Mouse (Mus musculus) limb, embryonic 10.5 days (tissue): ENCODE measurements around the gene Bdkrb1. TPM values are rescaled to one million over a fixed set of nuclear protein-coding genes. Genes with fewer than 3 reads are reported as not detected.

Experiments used
- DNase-seq: peaks from one replicate; pipeline ENCODE4 v3.0.0-alpha.2; 2017; ENCODE audit warnings: low spot score
- H3K27ac ChIP-seq: fragments of 300-500 bp; sonication (generic); 2 replicates; pipeline ENCODE4 v1.5.1; 2016; ENCODE audit warnings: mild to moderate bottlenecking
- H3K27me3 ChIP-seq: fragments of 300-500 bp; sonication (generic); 2 replicates; pipeline ENCODE4 v1.6.1; 2016; ENCODE audit warnings: low read depth, mild to moderate bottlenecking; ENCODE audit not compliant: poor library complexity, severe bottlenecking
- H3K36me3 ChIP-seq: fragments of 300-500 bp; sonication (generic); 2 replicates; pipeline ENCODE4 v1.6.1; 2016; ENCODE audit warnings: mild to moderate bottlenecking, moderate library complexity
- H3K4me1 ChIP-seq: fragments of 300-500 bp; sonication (generic); 2 replicates; pipeline ENCODE4 v1.6.1; 2016
- H3K4me3 ChIP-seq: fragments of 300-500 bp; sonication (generic); 2 replicates; pipeline ENCODE4 v1.5.1; 2016; ENCODE audit warnings: mild to moderate bottlenecking, moderate library complexity
- H3K9me3 ChIP-seq: fragments of 300-500 bp; sonication (generic); replicated peaks from 2 replicates; pipeline ENCODE4 v1.6.1; 2016; ENCODE audit warnings: mild to moderate bottlenecking
- WGBS: fragments of 180-500 bp; shearing (Covaris S2); methylation state at CpG from one replicate; pipeline ENCODE4 v1.1.7; 2016; 5-methylcytosine and 5-hydroxymethylcytosine counted together
- polyA plus RNA-seq: library from polyadenylated mRNA; unstranded; fragments of >200 nt; fragmentation: Nextera tagmentation; extraction: Ambion mirVana; gene quantifications from 2 replicates; pipeline ENCODE4 v1.2.1, GENCODE M21; 2016

The Bdkrb1 gene
- not detected in 2 replicates for polyA plus RNA-seq

- no peak for DNase-seq
- Histone ChIP-seq H3K36me3 (no peaks in the 10 kb centered on the region), H3K4me1 (peaks cover 50% of the 10 kb centered on the region), H3K27ac (no peak within 1 kb of the TSS), H3K9me3 (no peaks in the 10 kb centered on the region), H3K27me3 (no peaks in the 10 kb centered on the region), H3K4me3 (no peak within 1 kb of the TSS)
- 91% methylated on average over 11 of the region's 11 CpGs for WGBS
Measured at GRCm38 (mm10) chr12:105602581-105603210, at the start of gene Bdkrb1. Gene Bdkrb1 (plus strand): TSS chr12:105603085.

- H3K4me3 ChIP-seq: no peak overlapping the region
- no peaks in the 10 kb centered on the region for H3K9me3 ChIP-seq
- H3K27me3 ChIP-seq: peaks cover 11% of the 10 kb centered on the region; the same call in 1 of the 2 replicates
- H3K27ac ChIP-seq: no peak overlapping the region
- H3K4me1 ChIP-seq: peaks cover 13% of the 10 kb centered on the region; the same call in 1 of the 2 replicates
- no peak for DNase-seq
- no peaks in the 10 kb centered on the region for H3K36me3 ChIP-seq
- WGBS: 81% methylated on average over 8 of the region's 8 CpGs
Measured at GRCm38 (mm10) chr12:105554151-105554772, 48.6 kb upstream of the Bdkrb1 start.

- Histone ChIP-seq H3K27me3 (peaks cover 9% of the 10 kb centered on the region), H3K9me3 (no peaks in the 10 kb centered on the region), H3K27ac (no peak overlapping the region), H3K36me3 (no peaks in the 10 kb centered on the region), H3K4me3 (no peak overlapping the region), H3K4me1 (peaks cover 13% of the 10 kb centered on the region; the same call in 1 of the 2 replicates)
- no peak for DNase-seq
- WGBS: 56% methylated on average over 5 of the region's 5 CpGs
Measured at GRCm38 (mm10) chr12:105555172-105555571, 47.7 kb upstream of the Bdkrb1 start.

- 79% methylated on average over 7 of the region's 7 CpGs for WGBS
- H3K9me3 ChIP-seq: no peaks in the 10 kb centered on the region
- H3K4me3 ChIP-seq: no peak overlapping the region
- no peak overlapping the region for H3K27ac ChIP-seq
- peaks cover 21% of the 10 kb centered on the region for H3K4me1 ChIP-seq
- H3K27me3 ChIP-seq: peaks cover 27% of the 10 kb centered on the region
- no peaks in the 10 kb centered on the region for H3K36me3 ChIP-seq
- DNase-seq: no peak
Measured at GRCm38 (mm10) chr12:105557250-105557925, 45.5 kb upstream of the Bdkrb1 start.

GRCm38 (mm10) chr12:105561007-105561534 is 41.8 kb upstream of the Bdkrb1 start:
- Histone ChIP-seq H3K4me1 (peaks cover 27% of the 10 kb centered on the region), H3K27ac (no peak overlapping the region), H3K27me3 (peaks cover 63% of the 10 kb centered on the region), H3K4me3 (no peak overlapping the region), H3K9me3 (no peaks in the 10 kb centered on the region), H3K36me3 (no peaks in the 10 kb centered on the region)
- DNase-seq: no peak
- WGBS: 64% methylated on average over 8 of the region's 8 CpGs

GRCm38 (mm10) chr12:105562056-105562820 is 40.6 kb upstream of the Bdkrb1 start:
- no peak for DNase-seq
- Histone ChIP-seq H3K36me3 (no peaks in the 10 kb centered on the region), H3K27me3 (peaks cover 64% of the 10 kb centered on the region), H3K27ac (no peak overlapping the region), H3K4me1 (peaks cover 27% of the 10 kb centered on the region), H3K9me3 (no peaks in the 10 kb centered on the region), H3K4me3 (peak overlapping the region; percentile 52)
- 31% methylated on average over 8 of the region's 8 CpGs for WGBS

- peaks cover 64% of the 10 kb centered on the region for H3K27me3 ChIP-seq
- WGBS: 4% methylated on average over 25 of the region's 25 CpGs
Measured at GRCm38 (mm10) chr12:105562936-105563680, 39.8 kb upstream of the Bdkrb1 start, which contains the start of gene Bdkrb2. Gene Bdkrb2 (plus strand): TSS chr12:105563226.

GRCm38 (mm10) chr12:105563726-105564275 is 39.1 kb upstream of the Bdkrb1 start:
- Histone ChIP-seq H3K9me3 (no peaks in the 10 kb centered on the region), H3K4me1 (peaks cover 27% of the 10 kb centered on the region), H3K4me3 (peak overlapping the region; percentile 52), H3K36me3 (no peaks in the 10 kb centered on the region), H3K27me3 (peaks cover 64% of the 10 kb centered on the region), H3K27ac (peak overlapping the region; percentile 61)
- no peak for DNase-seq
- WGBS: 10% methylated on average over 25 of the region's 25 CpGs

More at GRCm38 (mm10) chr12:105562936-105563680, 39.8 kb upstream of the Bdkrb1 start, which contains the start of gene Bdkrb2:
- Histone ChIP-seq H3K4me3 (peak within 1 kb of the TSS; percentile 52), H3K4me1 (peaks cover 27% of the 10 kb centered on the region), H3K27ac (peak within 1 kb of the TSS; percentile 61), H3K9me3 (no peaks in the 10 kb centered on the region), H3K36me3 (no peaks in the 10 kb centered on the region)
- peak; percentile 64 for DNase-seq

GRCm38 (mm10) chr12:105565221-105565620 is 37.7 kb upstream of the Bdkrb1 start:
- Histone ChIP-seq H3K27ac (no peak overlapping the region), H3K36me3 (no peaks in the 10 kb centered on the region), H3K4me1 (peaks cover 27% of the 10 kb centered on the region), H3K9me3 (no peaks in the 10 kb centered on the region), H3K27me3 (peaks cover 58% of the 10 kb centered on the region), H3K4me3 (no peak overlapping the region)
- no peak for DNase-seq
- WGBS: 81% methylated on average over 5 of the region's 5 CpGs

GRCm38 (mm10) chr12:105571867-105572266 is 31.0 kb upstream of the Bdkrb1 start:
- no peaks in the 10 kb centered on the region for H3K4me1 ChIP-seq
- H3K4me3 ChIP-seq: no peak overlapping the region
- no peaks in the 10 kb centered on the region for H3K36me3 ChIP-seq
- no peaks in the 10 kb centered on the region for H3K9me3 ChIP-seq
- 67% methylated on average over 3 of the region's 3 CpGs for WGBS
- H3K27me3 ChIP-seq: no peaks in the 10 kb centered on the region
- no peak for DNase-seq
- no peak overlapping the region for H3K27ac ChIP-seq

- no peaks in the 10 kb centered on the region for H3K4me1 ChIP-seq
- H3K27me3 ChIP-seq: no peaks in the 10 kb centered on the region
- no peak for DNase-seq
- 87% methylated on average over 2 of the region's 2 CpGs for WGBS
- H3K9me3 ChIP-seq: no peaks in the 10 kb centered on the region
- H3K36me3 ChIP-seq: no peaks in the 10 kb centered on the region
- H3K4me3 ChIP-seq: no peak overlapping the region
- no peak overlapping the region for H3K27ac ChIP-seq
Measured at GRCm38 (mm10) chr12:105572622-105573021, 30.3 kb upstream of the Bdkrb1 start.
